Mouse (Mus musculus): ENCODE results near the gene Wnt4. TPM values are rescaled to one million over a fixed set of nuclear protein-coding genes. Genes with fewer than 3 reads are reported as not detected.

Gene Wnt4
- polyA plus RNA-seq, 1 experiment from 2014 or later = 4.9 TPM

DNA sequence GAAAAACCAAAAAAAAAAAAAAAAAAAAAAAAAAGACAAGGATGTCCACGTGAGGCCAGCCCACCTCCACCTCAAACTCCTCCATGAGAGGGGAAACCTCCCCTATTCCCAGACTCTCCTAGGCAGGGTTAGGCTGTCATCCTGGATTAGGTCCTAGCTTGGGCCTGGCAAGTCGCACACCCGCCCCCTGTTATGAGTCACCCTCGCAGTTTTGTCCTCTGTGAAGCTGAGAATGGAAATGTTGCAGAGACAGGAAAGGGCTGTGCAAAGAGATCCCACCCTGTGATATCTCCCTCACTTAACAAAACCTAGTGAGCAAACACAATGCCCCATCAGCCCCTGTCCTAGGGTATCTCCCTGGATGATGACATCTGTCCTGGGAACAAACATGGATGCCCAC lies 20.3 kb downstream of the Wnt4 start:
- no peak overlapping the region for H3K4me2 ChIP-seq
- H3K9me3 ChIP-seq = no peaks in the 10 kb centered on the region
- H3K4me1 ChIP-seq (replicated peaks) = peaks cover 13% of the 10 kb centered on the region
- no peak overlapping the region for H3K9ac ChIP-seq
- peaks cover 5% of the 10 kb centered on the region; the same call in 1 of the 2 replicates for H3K36me3 ChIP-seq
- no peak overlapping the region for H3K4me3 ChIP-seq
- no peaks in the 10 kb centered on the region for H3K27me3 ChIP-seq
- 89% methylated on average over 4 of the region's 4 CpGs for WGBS
- no peak for ATAC-seq (ENCODE audit: low read depth)
- no peak overlapping the region for H3K27ac ChIP-seq (replicated peaks)

DNA sequence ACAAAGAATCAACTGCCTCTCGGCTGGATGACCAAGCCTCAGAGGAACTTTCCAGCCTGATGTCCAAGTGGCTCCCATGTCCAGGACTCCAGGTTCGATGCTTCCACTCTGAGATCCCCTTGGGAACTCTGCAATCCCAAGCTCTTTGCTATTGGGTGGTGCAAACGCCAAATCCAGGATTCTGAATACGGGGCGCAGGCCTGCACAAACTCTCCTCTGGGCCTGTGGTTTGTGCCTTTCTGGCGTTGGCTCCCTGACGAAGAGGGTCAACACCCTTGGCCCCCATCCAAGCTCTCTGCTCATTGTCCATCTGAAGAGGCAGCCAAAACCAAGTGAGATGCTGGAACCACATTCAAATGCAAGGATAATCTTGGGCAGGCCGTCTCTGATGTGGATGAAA lies 21.1 kb downstream of the Wnt4 start:
- Histone ChIP-seq H3K27me3 (no peaks in the 10 kb centered on the region), H3K9ac (no peak overlapping the region), H3K27ac (replicated peaks) (no peak overlapping the region), H3K36me3 (peaks cover 5% of the 10 kb centered on the region; the same call in 1 of the 2 replicates), H3K4me2 (no peak overlapping the region), H3K9me3 (no peaks in the 10 kb centered on the region), H3K4me1 (replicated peaks) (peaks cover 13% of the 10 kb centered on the region), H3K4me3 (no peak overlapping the region)
- ATAC-seq (ENCODE audit: low read depth) = no peak
- WGBS = 84% methylated on average over 8 of the region's 8 CpGs

DNA sequence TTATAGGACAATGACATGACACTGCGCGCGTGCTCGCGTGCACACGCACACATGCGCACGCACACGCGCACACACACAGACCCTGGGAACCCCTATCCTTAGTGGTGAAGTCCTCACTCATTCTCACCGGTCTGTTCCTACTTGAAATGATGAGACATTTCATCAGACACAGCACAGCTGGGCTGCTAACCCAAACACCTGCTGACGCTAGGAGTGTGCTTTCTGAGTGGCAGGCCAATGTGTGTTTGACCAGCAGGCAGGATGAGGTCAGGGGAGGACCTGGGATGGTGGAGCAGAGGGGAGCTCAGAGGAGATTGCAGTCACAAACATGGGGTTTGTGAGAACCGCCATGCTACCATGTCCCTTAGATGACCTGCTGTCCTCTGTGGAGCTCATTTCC lies 22.9 kb downstream of the Wnt4 start:
- Histone ChIP-seq H3K9me3 (no peaks in the 10 kb centered on the region), H3K9ac (no peak overlapping the region), H3K36me3 (peaks cover 5% of the 10 kb centered on the region; the same call in 1 of the 2 replicates), H3K4me3 (no peak overlapping the region), H3K4me2 (no peak overlapping the region), H3K27ac (replicated peaks) (no peak overlapping the region), H3K27me3 (no peaks in the 10 kb centered on the region), H3K4me1 (replicated peaks) (peaks cover 17% of the 10 kb centered on the region)
- 92% methylated on average over 13 of the region's 13 CpGs for WGBS
- no peak for ATAC-seq (ENCODE audit: low read depth)

DNA sequence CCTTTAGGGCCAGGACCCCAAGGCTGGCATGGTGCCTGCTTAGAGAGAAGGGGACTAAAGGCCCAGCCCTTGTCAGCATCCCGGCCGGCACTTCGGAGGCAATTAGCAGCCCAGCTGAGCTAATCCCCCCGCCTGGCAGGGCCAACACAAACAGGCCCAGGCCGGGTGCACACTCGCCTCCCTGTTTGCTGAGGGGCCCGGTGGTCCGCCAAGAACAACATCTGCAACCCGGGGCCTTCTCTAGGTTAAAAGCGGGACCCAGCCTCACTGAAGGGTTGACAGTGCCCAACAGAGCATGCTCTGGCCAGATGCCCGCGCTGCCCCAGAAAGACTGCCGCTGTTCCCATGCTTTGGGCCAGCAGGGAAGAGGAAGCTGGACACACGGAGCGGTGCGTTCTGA lies 24.3 kb downstream of the Wnt4 start:
- H3K4me3 ChIP-seq = no peak overlapping the region
- H3K4me2 ChIP-seq = no peak overlapping the region
- WGBS = 63% methylated on average over 16 of the region's 16 CpGs
- H3K36me3 ChIP-seq = no peaks in the 10 kb centered on the region
- H3K27ac ChIP-seq (replicated peaks) = peak overlapping the region; percentile 46
- peaks cover 31% of the 10 kb centered on the region for H3K4me1 ChIP-seq (replicated peaks)
- H3K27me3 ChIP-seq = no peaks in the 10 kb centered on the region
- no peaks in the 10 kb centered on the region for H3K9me3 ChIP-seq
- H3K9ac ChIP-seq = 0 out of 2 replicates have a peak overlapping the region, but pooled peaks have one; percentile 0
- peak; percentile 28; the same call in 1 of the 2 replicates for ATAC-seq (ENCODE audit: low read depth)

DNA sequence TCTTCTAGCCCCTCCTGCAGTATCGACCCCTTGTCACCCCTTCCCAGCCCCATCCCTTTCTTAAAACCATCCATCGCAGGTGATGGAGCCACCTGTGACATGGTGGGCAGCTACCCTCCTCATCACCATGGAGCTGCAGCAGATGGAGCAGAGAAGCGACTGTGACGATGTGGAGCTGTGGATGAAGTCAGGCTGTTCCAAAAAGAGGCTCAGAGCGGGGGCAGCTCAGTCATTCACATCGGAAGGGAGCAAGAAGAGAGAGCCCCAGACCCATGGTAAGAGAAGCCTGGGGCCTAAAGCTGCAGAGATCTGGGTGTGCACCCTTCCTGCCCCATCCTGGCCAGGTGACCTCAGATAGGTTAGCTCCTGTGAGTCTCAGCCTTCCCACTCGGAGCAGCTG lies 26.8 kb downstream of the Wnt4 start:
- H3K9ac ChIP-seq = no peak overlapping the region
- no peak overlapping the region for H3K27ac ChIP-seq (replicated peaks)
- no peaks in the 10 kb centered on the region for H3K27me3 ChIP-seq
- H3K4me1 ChIP-seq (replicated peaks) = peaks cover 45% of the 10 kb centered on the region
- H3K36me3 ChIP-seq = no peaks in the 10 kb centered on the region
- WGBS = 93% methylated on average over 7 of the region's 7 CpGs
- no peaks in the 10 kb centered on the region for H3K9me3 ChIP-seq
- ATAC-seq (ENCODE audit: low read depth) = no peak
- H3K4me3 ChIP-seq = no peak overlapping the region
- H3K4me2 ChIP-seq = no peak overlapping the region

DNA sequence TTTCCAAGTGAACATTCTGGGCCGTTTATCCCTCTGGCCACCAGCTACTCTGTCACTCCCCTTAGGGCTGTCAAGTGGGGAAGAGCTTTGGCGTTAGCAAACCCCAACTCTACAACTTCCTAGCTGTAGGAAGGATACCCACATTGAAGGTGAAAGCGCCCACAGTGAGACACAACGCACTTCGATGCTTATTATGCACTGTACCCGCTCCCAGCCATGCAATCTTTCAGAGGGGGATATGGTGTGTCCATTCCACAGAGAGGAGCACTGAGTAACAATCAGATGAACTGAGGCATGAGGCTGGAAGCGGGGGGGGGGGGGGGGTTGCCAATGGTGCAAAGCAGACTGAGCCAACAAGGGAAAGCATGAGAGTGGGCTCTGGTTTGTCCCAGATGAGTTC lies 27.8 kb downstream of the Wnt4 start:
- H3K4me3 ChIP-seq = no peak overlapping the region
- no peaks in the 10 kb centered on the region for H3K27me3 ChIP-seq
- peaks cover 45% of the 10 kb centered on the region for H3K4me1 ChIP-seq (replicated peaks)
- no peak overlapping the region for H3K9ac ChIP-seq
- WGBS = 84% methylated on average over 6 of the region's 7 CpGs
- H3K27ac ChIP-seq (replicated peaks) = no peak overlapping the region
- H3K4me2 ChIP-seq = no peak overlapping the region
- ATAC-seq (ENCODE audit: low read depth) = no peak
- no peaks in the 10 kb centered on the region for H3K9me3 ChIP-seq
- H3K36me3 ChIP-seq = no peaks in the 10 kb centered on the region

DNA sequence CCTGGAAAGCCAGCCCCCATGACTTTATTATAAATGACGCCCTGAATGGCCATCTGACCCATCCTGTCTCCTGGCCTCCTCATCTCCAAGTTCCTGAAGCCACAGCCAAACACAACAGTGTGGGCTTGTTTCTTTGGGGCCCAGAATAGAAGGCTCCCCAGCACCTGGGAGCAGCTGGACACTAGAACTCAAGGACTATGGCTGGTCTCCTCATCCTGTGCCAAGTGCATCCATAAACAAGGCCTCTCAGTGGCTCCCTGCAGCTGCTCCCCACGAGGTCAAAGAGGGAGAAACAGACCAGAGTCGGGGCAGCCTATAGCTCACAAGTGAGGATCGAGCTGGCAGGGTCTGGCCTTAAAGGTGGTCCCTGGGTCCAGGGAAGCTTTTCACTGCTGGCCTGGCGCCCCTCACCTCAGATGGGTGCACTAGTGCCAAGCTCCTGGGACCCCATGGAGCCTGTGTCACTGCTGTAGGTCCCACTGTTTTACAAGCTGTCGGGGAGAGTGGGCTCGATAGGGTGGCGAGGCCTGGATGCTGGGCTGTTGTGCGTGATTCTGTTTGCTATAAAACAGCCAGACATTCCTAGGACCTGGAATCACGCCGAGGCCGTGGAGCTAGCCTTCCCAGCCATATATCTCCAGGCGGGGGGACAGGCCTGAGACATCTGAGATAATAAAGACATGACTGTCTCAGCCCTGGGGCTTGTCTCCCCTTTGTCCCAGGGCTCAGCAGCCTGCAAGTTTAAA lies 28.7 kb downstream of the Wnt4 start:
- Histone ChIP-seq H3K4me2 (no peak overlapping the region), H3K9ac (peak overlapping the region; percentile 31), H3K27me3 (no peaks in the 10 kb centered on the region), H3K9me3 (no peaks in the 10 kb centered on the region), H3K4me3 (no peak overlapping the region), H3K27ac (replicated peaks) (peak overlapping the region; percentile 88), H3K4me1 (replicated peaks) (peaks cover 45% of the 10 kb centered on the region), H3K36me3 (no peaks in the 10 kb centered on the region)
- whole genome bisulfite sequencing = 20% methylated on average over 13 of the region's 13 CpGs
- ATAC-seq (ENCODE audit: low read depth) = peak; percentile 66; the same call in 1 of the 2 replicates

DNA sequence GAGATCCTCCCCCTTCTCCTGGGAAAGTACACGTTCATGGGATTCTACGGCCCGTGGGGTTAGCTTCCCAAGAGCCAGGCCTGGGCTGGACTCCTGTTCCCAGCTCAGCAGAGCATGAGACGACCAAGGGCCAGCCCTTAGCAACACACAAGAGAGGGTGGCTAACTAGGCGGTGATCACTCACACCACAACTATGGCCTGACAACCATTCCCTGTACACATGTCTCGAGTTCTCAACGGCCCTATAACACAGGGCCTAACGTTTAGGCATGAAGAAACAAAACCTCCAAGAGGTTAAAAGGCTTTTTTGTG lies 29.2 kb downstream of the Wnt4 start:
- H3K27ac ChIP-seq (replicated peaks) = peak overlapping the region; percentile 88
- peak overlapping the region; percentile 31 for H3K9ac ChIP-seq
- no peaks in the 10 kb centered on the region for H3K27me3 ChIP-seq
- H3K4me1 ChIP-seq (replicated peaks) = peaks cover 41% of the 10 kb centered on the region
- H3K4me2 ChIP-seq = no peak overlapping the region
- ATAC-seq (ENCODE audit: low read depth) = no peak
- 19% methylated on average over 8 of the region's 8 CpGs for WGBS
- H3K36me3 ChIP-seq = no peaks in the 10 kb centered on the region
- H3K9me3 ChIP-seq = no peaks in the 10 kb centered on the region
- H3K4me3 ChIP-seq = no peak overlapping the region

DNA sequence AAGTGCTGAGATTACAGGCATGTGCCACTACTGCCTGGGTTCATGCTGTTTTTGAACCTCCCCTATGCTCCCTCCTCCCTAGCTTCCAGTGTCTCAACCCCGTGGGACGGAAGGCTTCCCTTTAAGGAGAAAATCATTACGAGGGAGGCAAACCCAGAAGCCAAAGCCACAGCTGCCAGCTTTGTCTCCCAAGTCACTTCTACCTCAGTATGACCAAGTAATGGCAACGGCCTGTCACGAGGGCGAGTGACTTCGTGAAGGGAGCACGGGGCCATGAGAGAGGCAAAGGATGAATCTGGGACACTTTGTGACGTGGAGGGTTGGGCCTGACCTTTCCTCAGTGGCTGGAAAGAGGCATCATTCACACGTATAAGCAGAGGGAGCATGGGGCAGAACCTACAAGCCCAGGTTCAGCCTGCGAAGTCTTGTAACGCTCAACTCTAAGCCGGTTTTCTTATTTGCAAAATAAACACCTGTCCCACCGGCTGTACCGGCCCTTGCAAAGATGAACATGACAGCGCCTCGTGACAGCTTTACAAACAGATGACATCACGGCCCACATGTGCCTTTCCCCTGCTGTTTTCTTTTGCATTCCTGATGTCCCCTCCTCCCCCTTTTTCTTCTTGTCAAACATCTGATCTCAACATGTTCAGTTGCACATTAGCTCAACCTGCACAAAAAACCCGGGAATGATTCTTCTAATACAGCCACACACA lies 29.9 kb downstream of the Wnt4 start:
- Histone ChIP-seq H3K4me2 (no peak overlapping the region), H3K4me1 (replicated peaks) (peaks cover 35% of the 10 kb centered on the region), H3K9ac (no peak overlapping the region), H3K36me3 (no peaks in the 10 kb centered on the region), H3K27ac (replicated peaks) (peak overlapping the region; percentile 88), H3K4me3 (no peak overlapping the region), H3K9me3 (no peaks in the 10 kb centered on the region), H3K27me3 (no peaks in the 10 kb centered on the region)
- no peak for ATAC-seq (ENCODE audit: low read depth)
- 71% methylated on average over 19 of the region's 19 CpGs for WGBS

DNA sequence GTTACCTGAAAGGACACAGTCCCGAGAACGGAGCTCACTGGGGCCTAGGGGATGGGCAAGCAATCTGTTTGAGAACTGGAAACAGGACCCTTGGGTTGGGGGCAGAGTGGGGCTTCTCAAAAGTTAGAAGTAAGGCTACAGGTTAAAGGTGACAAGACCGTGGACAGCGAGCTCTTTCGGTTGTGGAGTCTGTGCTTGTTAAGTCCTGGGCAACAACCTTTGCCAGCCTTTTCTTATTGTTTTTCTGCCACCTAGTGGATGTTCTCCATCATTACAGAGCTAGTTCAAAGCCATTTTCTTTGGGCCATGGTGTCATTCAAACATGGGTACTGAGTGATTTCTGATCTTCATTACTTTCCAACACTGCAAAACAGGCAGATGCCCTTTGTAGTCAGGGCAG lies 31.1 kb downstream of the Wnt4 start:
- Histone ChIP-seq H3K4me3 (no peak overlapping the region), H3K27ac (replicated peaks) (no peak overlapping the region), H3K27me3 (no peaks in the 10 kb centered on the region), H3K9me3 (no peaks in the 10 kb centered on the region), H3K4me2 (no peak overlapping the region), H3K36me3 (no peaks in the 10 kb centered on the region), H3K9ac (no peak overlapping the region), H3K4me1 (replicated peaks) (peaks cover 32% of the 10 kb centered on the region)
- 53% methylated on average over 5 of the region's 5 CpGs for whole genome bisulfite sequencing
- no peak for ATAC-seq (ENCODE audit: low read depth)

DNA sequence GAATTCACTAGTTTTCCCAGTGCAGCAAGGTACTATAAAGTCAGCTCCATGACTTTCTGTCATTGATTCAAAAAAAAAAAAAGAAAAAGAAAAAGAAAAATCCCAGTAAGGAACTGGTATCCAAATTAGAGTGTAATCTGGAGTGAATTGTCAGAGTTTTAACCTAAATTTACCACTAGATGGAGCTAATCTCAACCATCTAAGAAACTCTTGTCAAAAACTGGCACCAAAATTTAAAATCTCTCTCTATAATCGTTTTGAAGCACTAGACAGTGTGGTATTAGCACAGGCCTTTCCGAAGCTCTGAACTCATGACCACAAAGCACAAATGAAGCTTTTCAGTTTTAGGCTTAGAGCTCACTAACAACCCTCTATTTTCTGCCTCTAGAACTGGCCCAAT lies 36.2 kb downstream of the Wnt4 start:
- Histone ChIP-seq H3K4me1 (replicated peaks) (no peaks in the 10 kb centered on the region), H3K9me3 (no peaks in the 10 kb centered on the region), H3K27ac (replicated peaks) (no peak overlapping the region), H3K4me3 (no peak overlapping the region), H3K36me3 (peaks cover 8% of the 10 kb centered on the region), H3K4me2 (no peak overlapping the region), H3K27me3 (no peaks in the 10 kb centered on the region), H3K9ac (no peak overlapping the region)
- no peak for ATAC-seq (ENCODE audit: low read depth)
- 54% methylated on average over 2 of the region's 2 CpGs for WGBS

DNA sequence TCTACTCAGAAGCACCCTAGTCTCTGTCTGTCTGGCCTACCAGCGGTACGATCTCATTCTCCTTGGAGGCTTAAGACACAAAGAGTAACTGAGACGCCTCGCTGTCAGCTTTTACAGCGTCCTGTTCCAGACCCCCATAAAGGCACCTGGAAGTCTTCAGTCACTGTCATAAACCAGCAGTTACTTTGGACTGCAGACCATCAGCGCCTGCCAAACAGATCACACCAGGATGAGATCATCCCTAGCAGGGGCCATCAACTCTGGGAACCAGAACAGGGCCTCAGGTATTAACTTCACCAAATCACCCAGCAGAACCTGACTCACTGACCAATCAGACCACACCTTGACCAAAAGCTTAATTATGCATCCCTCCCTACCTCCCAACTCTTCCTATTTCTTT lies 37.3 kb downstream of the Wnt4 start:
- H3K9me3 ChIP-seq = no peaks in the 10 kb centered on the region
- no peak for ATAC-seq (ENCODE audit: low read depth)
- 27% methylated on average over 6 of the region's 6 CpGs for WGBS
- no peak overlapping the region for H3K4me3 ChIP-seq
- H3K4me1 ChIP-seq (replicated peaks) = no peaks in the 10 kb centered on the region
- no peak overlapping the region for H3K27ac ChIP-seq (replicated peaks)
- no peak overlapping the region for H3K9ac ChIP-seq
- peaks cover 16% of the 10 kb centered on the region for H3K36me3 ChIP-seq
- H3K27me3 ChIP-seq = no peaks in the 10 kb centered on the region
- H3K4me2 ChIP-seq = no peak overlapping the region
